Mouse (Mus musculus) kidney, postnatal 36 days (tissue): Measurements from ENCODE around the gene Eno3.

Experiments
- DNase-seq, 2 experiments: peaks; one replicate each; pipeline ENCODE4 v3.0.0; 2021 to 2022; ENCODE audit warnings: mixed read lengths in 2 of 2

Gene Eno3

GRCm38 (mm10) chr11:70644564-70645103 lies 12.4 kb upstream of the Eno3 start:
- no peak for DNase-seq

- no peak for DNase-seq
These were observed 11.3 kb upstream of the Eno3 start for GRCm38 (mm10) chr11:70645461-70646258.

GRCm38 (mm10) chr11:70646259-70646555 lies 10.8 kb upstream of the Eno3 start:
- DNase-seq = peak; percentile 60 to 62

GRCm38 (mm10) chr11:70646691-70647650 lies 10.0 kb upstream of the Eno3 start, which contains the start of the genes Rnf167 and Slc25a11:
Gene Rnf167 (plus strand): TSS chr11:70647235.
Gene Slc25a11 (minus strand): TSS chr11:70647479.
- peak; percentile 98 to 99 for DNase-seq

GRCm38 (mm10) chr11:70647716-70648420 lies 9.1 kb upstream of the Eno3 start:
- peak in 1 of 2 experiments; percentile 50 for DNase-seq

GRCm38 (mm10) chr11:70648512-70648911 lies 8.5 kb upstream of the Eno3 start:
- no peak for DNase-seq

GRCm38 (mm10) chr11:70649185-70649734 lies 7.7 kb upstream of the Eno3 start:
- DNase-seq = no peak

GRCm38 (mm10) chr11:70650322-70651175 lies 6.5 kb upstream of the Eno3 start:
- peak in 1 of 2 experiments; percentile 13 for DNase-seq

- DNase-seq = no peak
These were observed 5.6 kb upstream of the Eno3 start for GRCm38 (mm10) chr11:70651391-70651790.

- DNase-seq = peak in 1 of 2 experiments; percentile 21
These were observed 4.7 kb upstream of the Eno3 start for GRCm38 (mm10) chr11:70652029-70652883.

- DNase-seq = no peak
These were observed 4.1 kb upstream of the Eno3 start for GRCm38 (mm10) chr11:70652884-70653344.

- peak; percentile 54 to 85 for DNase-seq
These were observed 3.4 kb upstream of the Eno3 start for GRCm38 (mm10) chr11:70653345-70654197.

GRCm38 (mm10) chr11:70654198-70654922 lies 2.6 kb upstream of the Eno3 start, which contains the start of gene Pfn1:
Gene Pfn1 (minus strand): TSS chr11:70654644.
- peak; percentile 79 to 89 for DNase-seq

- peak; percentile 81 to 91 for DNase-seq
These were observed 2.0 kb upstream of the Eno3 start for GRCm38 (mm10) chr11:70654923-70655570.

GRCm38 (mm10) chr11:70655571-70656455 lies 1.2 kb upstream of the Eno3 start:
- DNase-seq = peak; percentile 26 to 70

GRCm38 (mm10) chr11:70656456-70656927 lies 510 bp upstream of the Eno3 start:
- peak; percentile 35 to 69 for DNase-seq

- no peak for DNase-seq
These were observed 571 bp downstream of the Eno3 start for GRCm38 (mm10) chr11:70657573-70657972.
